Mouse (Mus musculus) E14TG2a.4 (cell line): ENCODE results near the gene Gm48552.

Source experiments
- CTCF ChIP-seq: conservative IDR thresholded peaks from 2 replicates; pipeline ENCODE4 v1.5.1; 2014; ENCODE audit warnings: low read length
- NANOG ChIP-seq: IDR thresholded peaks from 2 replicates; pipeline ENCODE4 v1.6.1; 2014; ENCODE audit warnings: borderline replicate concordance, low read length, mixed read lengths
- POU5F1 ChIP-seq: IDR thresholded peaks from 2 replicates; pipeline ENCODE4 v1.6.1; 2014; ENCODE audit warnings: low read length, borderline replicate concordance

DNA sequence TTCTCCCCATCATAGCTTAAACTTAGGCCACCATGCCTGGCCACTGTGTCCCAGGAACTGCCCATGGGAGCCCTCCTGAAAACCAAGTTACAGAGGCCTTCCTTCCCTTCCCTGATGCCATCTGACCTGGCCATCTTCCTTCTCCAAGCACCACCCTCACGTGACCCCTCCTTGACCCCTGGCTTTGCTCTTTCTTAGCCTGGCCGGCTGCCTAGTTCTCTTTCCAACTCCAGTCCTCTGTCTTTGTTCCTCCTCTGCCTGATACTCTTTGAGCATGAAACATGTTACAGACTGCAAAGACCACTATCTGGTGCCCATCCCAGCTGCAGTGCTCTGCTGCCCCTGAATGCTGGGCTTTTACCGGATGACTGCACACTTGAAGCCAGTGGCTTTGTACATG, 568 bp downstream of the Gm48552 start:
- TF ChIP-seq CTCF (no peak), POU5F1 (no peak), NANOG (no peak)
